Mouse (Mus musculus) stomach, postnatal 0 days (tissue): ENCODE results near the gene Hsd17b14.

Experiments
- CTCF ChIP-seq: IDR thresholded peaks from 2 replicates; pipeline ENCODE4 v1.5.1; 2016; ENCODE audit warnings: antibody characterized with exemption, low read depth, mild to moderate bottlenecking, moderate library complexity
- EP300 ChIP-seq: optimal IDR thresholded peaks from 2 replicates; pipeline ENCODE3; 2016; ENCODE audit warnings: antibody characterized with exemption

DNA sequence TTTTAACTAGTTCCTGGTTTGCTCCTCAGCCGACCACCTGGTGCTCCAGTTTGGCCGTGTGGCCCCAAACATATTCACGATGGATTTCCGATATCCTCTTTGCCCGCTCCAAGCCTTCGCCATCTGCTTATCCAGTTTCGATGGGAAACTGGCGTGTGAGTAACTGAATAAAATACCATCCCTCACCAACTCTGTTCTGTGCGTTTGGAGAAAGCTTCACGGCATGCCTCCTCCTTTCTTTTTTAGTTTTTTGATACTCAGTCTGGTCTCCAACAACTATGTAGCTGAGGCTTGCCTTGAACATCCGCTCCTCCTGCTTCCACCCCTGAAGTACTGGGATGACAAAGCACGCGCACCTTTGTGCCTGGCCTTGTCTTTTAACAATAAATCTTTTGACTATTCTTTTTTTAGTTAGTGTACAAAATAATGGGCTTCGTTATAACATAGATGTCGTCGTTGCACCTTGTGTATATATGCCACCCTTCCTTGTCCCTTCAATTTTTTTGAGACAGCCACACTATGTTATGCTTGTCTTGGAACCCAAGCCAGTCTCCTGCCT, 32.4 kb upstream of the Hsd17b14 start:
- no peak for TF ChIP-seq CTCF
- no peak for TF ChIP-seq EP300
